Mouse (Mus musculus): ENCODE data around the gene Mybpc3. TPM values are rescaled to one million over a fixed set of nuclear protein-coding genes. Genes with fewer than 3 reads are reported as not detected.

Mybpc3 gene
- total RNA-seq, 1 experiment from 2014 or later: 0.09 TPM

DNA sequence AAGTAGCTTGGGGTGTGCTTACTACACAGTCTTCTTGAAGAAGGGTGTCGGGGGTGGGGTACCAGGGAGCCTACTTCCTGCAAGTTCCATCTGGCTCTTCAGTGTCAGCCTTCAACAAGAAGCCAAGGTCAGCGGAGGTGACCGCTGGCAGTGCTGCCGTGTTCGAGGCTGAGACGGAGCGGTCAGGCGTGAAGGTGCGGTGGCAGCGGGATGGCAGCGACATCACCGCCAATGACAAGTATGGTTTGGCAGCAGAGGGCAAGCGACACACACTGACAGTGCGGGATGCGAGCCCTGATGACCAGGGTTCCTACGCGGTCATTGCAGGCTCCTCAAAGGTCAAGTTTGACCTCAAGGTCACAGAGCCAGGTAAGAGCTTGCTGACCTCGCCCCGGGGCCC is 1.1 kb downstream of the Mybpc3 start:
- no peak for ATAC-seq (replicated peaks; ENCODE audit: low read depth, poor library complexity, severe bottlenecking)

DNA sequence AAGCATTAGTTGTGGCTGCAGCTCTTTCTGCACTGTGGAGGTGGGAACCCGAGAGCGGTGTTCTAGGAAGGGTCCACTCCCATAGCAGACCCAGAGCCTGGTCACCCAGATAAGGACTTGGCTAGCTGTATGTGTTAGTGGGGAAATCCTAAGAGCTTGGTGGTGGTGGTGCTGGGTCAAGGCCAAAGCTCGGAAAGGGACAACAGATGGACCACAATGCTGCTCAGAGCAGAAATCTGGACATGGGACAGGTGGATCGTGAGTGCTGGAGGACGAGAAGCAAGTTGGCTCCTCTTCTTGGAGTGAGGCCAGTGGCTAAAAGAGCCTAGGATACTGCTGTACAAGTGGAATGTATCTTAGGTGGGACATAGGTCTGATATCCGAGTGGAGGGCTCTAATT is 1.6 kb downstream of the Mybpc3 start:
- no peak for ATAC-seq (replicated peaks; ENCODE audit: low read depth, poor library complexity, severe bottlenecking)

DNA sequence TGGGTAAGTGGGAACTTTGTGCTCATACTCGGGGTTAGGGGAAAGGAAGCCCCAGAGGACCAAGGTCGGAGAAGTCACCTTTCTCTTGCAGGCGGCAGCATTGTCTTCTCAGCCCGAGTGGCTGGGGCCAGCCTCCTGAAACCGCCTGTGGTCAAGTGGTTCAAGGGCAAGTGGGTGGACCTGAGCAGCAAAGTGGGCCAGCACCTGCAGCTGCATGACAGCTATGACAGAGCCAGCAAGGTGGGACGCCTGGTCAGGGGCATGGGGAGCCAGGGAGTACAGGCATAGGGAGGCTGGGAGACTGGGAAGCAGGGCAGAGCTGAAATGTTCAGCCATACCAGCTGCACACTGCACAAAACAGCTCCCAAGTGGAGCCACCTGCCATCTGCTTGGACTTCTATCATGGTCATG is 2.3 kb downstream of the Mybpc3 start:
- no peak for ATAC-seq (replicated peaks; ENCODE audit: low read depth, poor library complexity, severe bottlenecking)

DNA sequence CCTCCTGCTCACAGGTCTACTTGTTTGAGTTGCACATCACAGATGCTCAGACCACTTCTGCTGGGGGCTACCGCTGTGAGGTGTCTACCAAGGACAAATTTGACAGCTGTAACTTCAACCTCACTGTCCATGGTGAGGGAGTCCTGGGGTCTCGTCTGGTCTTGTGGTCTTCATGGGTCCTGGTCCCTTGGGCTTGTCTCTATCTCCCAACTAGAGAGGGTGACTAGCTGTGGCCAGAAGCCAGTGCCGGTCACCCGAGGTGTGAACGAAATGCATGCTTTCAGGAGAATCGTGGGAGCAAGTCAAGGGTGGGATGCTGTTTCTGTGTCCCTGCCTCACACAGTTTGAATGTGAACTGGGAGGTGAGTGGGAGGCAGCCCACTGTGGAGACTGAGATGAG is 3.1 kb downstream of the Mybpc3 start:
- no peak for ATAC-seq (replicated peaks; ENCODE audit: low read depth, poor library complexity, severe bottlenecking)

DNA sequence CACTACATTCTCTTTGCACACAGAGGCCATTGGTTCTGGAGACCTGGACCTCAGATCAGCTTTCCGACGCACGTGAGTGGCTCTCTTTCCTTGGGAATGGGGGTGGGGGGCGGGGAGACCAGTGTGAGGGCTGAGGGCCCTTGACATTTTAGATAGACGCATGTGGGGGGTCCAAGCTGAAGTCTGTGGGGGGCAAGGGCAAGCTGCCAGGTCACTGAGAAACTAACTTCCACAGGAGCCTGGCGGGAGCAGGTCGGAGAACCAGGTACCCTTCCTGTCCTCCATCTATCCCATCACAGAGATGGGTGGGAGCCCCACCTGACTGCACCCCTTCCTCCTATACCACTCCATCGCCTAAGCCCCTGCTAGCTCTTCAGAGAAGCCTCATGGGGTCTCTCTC is 3.6 kb downstream of the Mybpc3 start:
- ATAC-seq (replicated peaks; ENCODE audit: low read depth, poor library complexity, severe bottlenecking): no peak

DNA sequence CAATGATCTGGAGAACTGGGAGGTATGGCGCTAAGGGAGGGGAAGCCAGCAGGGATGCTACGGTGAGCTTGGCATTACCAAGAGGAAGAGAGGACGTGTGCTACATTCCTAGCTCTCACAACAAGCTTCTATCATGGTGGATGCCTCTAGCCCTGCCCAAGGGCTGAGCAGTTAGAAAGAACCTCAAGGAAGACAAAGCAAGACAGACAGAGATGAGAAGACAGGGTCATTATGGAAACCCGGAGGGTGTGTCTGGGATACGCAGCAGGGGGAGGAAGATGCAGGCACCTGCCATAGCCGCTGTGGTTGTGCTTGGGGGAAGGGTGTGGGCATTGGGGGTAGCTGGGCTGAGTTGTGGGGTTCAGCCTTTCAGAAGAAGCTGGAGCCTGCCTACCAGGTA is 5.6 kb downstream of the Mybpc3 start:
- no peak for ATAC-seq (replicated peaks; ENCODE audit: low read depth, poor library complexity, severe bottlenecking)

DNA sequence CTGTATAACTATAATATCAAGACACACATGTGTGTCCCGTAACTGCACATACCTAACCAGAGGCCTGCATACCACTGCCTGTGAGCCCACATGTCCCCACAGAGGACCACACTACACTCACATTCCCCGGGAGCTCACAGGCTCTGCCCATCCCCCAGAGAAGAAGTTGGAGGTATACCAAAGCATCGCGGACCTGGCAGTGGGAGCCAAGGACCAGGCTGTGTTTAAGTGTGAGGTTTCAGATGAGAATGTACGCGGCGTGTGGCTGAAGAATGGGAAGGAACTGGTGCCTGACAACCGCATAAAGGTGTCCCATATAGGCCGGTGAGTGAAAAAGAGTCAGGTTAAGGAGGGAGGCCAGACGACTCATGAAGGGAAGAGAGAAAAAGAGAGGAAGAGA is 7.2 kb downstream of the Mybpc3 start:
- no peak for ATAC-seq (replicated peaks; ENCODE audit: low read depth, poor library complexity, severe bottlenecking)

DNA sequence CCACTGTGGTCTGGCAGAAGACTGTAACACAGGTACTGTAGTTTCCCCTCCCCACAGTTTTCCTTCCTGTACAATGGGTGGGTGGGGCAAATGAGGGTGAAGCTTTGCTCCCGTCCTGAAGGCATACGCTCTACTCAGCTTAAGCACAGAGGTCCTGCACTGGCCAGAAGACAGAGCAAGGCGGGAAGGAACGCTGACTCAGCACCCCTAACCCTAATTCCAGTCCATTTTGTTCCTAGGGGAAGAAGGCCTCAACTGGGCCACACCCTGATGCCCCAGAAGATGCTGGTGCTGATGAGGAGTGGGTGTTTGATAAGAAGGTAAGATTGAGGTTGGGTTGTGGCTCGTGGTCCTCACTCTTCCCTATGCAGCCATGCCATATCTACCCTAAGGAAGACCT is 10.8 kb downstream of the Mybpc3 start:
- no peak for ATAC-seq (replicated peaks; ENCODE audit: low read depth, poor library complexity, severe bottlenecking)

DNA sequence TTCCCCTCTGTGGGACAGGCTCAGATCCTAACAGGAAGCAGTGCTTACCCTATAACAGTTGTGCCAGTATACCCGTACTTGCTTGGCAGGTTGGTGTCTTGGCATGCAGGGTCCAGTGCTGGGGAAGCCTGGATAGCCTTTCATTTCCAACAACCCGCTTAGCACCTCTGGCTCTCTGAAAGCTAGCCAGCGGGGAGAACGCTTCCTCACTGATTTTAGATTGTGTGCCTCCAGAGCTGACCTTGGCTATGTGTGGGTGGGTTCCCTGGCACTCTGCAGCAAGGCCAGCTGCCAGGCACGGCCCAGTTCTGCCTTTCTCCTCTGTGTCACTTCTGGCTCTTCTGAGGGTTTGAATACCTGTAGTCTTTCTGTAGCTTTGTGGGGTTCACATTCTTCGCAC is 12.2 kb downstream of the Mybpc3 start:
- no peak for ATAC-seq (replicated peaks; ENCODE audit: low read depth, poor library complexity, severe bottlenecking)

DNA sequence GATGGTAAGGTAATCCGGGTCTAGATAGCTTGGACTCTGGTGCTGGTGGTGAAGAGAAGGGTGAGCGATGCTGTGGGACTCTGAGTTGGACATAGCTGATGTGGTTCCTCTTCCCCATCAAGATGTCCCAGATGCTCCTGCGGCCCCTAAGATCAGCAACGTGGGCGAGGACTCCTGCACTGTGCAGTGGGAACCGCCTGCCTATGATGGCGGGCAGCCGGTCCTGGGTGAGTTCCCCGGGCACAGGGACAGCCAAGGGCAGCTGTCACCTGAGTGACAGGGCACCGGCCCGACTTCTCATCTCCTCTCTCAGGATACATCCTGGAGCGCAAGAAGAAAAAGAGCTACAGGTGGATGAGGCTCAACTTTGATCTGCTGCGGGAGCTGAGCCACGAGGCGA is 13.3 kb downstream of the Mybpc3 start:
- ATAC-seq (replicated peaks; ENCODE audit: low read depth, poor library complexity, severe bottlenecking): no peak

DNA sequence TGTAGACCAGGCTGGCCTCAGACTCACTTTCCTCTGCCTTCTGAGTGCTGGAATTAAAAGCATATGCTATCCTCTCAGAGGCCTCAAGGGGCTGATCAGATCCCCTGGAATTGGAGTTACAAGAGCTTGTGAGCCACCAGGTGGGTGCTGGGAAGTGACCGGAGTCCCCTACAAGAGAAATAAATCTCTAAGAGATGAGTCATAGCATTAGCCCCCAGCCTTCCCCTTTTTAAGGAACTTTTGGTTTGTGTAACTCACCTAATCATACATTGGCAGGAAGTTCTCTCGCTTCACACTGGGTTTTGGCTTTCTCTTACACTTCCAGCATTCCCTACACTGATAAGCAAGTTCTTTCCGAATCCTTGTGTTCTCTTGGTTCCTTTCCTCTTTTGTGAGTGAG is 14.1 kb downstream of the Mybpc3 start:
- ATAC-seq (replicated peaks; ENCODE audit: low read depth, poor library complexity, severe bottlenecking): peak; percentile 37

DNA sequence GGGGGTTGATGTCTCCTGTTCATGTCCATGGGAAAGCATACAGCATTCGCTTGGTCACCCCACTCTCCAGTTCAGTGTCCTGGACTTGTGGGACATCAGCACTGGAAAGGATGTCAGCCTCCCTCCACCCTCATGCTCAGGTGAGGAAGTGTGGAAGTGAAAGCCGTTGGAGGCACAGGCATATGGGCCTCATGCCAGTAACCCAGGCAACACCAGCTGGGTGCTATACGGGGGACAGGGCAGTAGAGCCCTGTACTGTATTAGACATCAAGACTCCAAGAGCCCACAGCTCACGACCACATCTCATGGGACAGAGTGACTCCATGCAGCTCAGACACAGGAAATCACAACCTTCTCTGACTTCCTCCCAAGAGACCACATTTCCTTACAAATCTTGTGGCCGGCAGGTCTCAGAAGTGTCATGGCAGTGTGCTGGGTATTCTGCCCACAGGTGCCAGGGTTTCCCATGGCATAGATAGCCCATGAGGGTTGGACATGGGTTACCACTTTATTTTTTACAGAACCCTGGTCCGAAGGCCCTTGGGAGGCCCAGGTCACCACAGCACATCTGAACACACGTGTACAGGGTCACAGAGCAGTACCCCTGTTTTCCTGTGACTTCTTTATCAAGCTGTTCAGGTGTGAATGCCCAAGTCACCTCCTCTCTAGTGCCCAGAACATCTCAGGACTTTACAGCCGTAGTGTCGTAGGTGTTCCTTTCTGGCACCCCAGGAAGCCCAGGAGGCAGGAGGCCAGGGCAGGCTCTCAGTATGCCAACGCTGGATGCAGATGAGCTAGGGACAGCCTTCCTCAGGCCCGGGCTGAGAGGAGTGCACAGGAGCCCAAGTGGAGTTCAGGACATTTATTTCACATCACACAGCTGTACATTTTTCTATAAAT is 18.8 kb downstream of the Mybpc3 start:
- ATAC-seq (replicated peaks; ENCODE audit: low read depth, poor library complexity, severe bottlenecking): peak; percentile 48

DNA sequence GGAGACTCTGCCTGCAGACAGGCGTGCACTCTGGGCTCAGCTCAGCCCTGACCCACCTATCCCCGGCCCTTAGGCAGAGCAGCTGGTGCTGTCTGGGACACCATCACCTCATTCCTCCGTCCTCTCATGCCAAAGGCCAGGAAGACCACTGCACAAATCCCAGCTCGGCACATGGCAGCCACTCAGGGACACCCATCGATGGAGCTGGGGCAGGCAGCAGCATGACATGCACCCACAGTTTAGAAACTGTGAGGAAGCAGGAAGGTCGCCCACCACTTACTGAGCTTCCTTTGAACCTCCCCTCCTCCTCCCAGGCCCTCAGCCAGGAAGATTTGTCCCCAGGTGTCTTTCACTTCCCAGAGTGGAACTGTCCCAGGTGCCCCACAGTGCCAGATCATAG is 19.5 kb downstream of the Mybpc3 start:
- no peak for ATAC-seq (replicated peaks; ENCODE audit: low read depth, poor library complexity, severe bottlenecking)

DNA sequence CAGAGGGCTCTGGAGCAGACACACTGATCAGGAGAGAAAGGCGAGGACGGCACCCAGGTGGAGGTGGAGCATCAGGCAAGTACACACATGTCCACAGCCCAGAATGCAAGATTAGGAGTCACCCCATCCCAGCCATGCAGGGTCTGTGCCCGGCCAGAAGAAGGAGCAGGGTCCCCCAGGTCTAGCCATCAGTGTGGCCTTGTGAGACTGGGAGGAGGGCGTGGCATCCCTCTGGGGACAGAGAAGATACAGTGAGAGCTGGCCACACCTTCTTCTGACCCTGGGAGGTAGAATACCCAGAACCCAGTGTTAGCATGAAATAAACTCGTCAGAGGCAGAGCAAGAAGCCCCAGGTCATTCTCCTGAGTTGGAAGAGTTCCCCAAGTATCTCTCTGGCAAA is 21.4 kb downstream of the Mybpc3 start:
- ATAC-seq (replicated peaks; ENCODE audit: low read depth, poor library complexity, severe bottlenecking): no peak

DNA sequence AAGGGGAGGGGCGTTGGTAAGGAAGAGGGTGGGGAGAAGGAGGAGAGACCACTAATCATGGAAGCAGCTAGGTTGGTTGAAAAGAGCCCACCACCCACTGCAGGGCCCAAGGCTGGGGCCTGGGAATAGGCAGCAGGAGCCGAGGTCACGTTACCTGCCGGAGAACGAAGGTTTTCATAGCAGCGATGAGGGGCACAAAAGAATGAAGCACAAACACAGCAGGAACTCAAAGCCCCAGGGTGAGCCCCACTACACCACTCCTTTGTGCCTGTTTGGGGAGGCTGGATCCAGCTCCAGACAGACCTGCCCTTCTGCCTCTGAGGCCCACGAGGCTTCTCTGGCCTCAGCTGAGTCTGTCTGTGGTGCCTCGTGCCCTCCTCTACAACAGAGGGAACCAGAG is 21.8 kb downstream of the Mybpc3 start:
- no peak for ATAC-seq (replicated peaks; ENCODE audit: low read depth, poor library complexity, severe bottlenecking)

DNA sequence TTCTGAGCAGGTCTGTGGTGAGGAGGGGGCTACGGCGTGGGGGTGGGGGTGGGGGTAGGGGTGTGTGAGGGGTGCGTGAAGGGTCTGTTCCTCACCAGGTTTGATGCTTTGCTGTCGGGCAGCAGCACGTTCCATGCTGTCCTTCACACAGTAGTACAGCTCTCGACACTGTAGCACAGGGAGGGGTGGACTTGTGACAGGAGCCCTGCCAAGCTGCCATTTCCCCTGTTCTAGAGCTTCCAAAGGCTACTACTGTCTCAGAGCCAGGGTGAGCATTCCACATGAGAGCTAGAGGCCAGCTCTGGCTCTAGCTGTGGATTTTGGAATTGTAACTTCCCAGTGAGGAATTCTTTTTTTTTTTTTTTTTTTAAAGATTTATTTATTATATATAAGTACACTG is 25.0 kb downstream of the Mybpc3 start:
- no peak for ATAC-seq (replicated peaks; ENCODE audit: low read depth, poor library complexity, severe bottlenecking)

DNA sequence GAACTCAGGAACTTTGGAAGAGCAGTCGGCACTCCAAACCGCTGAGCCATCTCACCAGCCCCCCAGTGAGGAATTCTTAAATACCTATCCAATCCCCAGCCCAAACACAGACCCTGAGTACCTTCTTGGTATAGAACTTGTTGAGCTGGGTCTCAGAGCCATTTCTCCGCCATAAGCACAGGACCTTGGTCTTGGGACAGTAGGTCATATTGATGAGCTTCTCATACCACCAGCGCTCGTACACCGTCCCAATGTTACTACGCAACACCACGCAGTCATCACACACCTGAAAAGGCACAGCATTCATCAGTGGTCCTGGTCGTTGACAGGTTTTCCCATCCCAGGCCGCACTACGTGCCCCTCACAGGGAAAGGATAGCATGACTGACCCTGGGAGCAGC is 25.5 kb downstream of the Mybpc3 start:
- ATAC-seq (replicated peaks; ENCODE audit: low read depth, poor library complexity, severe bottlenecking): no peak

DNA sequence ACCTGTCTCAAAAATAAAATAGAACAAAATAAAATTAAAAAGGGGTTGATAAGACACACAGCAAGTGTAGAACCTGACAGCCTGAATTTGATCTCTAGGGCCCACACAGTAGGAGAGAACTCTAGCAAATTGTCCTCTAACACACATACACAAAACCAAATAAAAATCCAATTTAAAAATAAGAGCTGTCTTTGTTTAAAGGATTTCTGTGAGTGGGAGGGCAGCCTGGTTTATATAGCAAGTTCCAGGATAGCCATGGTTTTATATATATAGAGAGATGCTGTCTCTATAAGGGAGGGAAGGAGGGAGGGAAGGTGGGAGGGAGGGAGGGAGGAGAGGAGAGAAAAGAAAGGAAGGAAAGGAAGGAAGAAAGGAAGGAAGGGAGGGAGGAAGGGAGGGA is 30.2 kb downstream of the Mybpc3 start:
- ATAC-seq (replicated peaks; ENCODE audit: low read depth, poor library complexity, severe bottlenecking): no peak

DNA sequence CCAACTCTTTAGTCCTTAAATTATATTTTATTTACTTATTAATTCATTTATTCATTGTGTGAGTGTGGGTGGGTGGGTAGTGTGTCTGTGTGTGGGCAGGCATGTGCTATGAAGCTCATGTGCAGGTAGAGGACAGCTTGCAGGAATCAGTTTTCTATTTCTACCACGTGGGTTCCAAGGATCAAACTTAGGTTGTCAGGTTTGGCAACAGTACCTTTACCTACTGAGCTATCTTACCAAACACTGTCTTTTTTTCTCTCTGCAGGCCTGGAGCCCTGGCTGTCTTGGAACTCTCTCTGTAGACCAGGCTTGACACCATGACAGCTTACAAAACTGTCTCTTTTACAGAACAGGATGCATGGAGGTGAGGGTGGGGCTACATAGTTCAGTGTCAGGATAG is 33.4 kb downstream of the Mybpc3 start:
- ATAC-seq (replicated peaks; ENCODE audit: low read depth, poor library complexity, severe bottlenecking): no peak

DNA sequence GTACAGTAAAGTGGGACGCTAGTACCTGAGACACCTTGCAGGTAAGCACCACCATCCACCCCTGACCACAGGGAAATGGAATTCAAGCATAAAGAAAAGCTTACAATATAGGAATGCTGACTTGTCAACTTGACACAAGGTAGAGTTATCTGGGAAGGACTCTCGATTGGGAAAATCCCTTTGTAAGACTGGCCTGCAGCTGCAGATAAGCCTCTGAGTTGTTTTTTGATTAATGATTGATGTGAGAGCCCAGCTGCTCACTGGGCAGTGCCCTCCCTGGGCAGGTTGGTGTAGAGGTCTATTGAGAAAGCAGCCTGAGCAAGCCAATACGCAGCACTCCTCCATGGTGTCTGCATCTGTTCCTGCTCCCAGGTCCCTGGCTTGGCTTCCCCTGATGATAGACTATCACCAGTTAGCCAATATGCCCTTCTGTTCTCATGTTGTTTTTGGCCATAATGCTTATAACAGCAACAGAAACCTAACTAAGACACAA is 35.0 kb downstream of the Mybpc3 start:
- no peak for ATAC-seq (replicated peaks; ENCODE audit: low read depth, poor library complexity, severe bottlenecking)

DNA sequence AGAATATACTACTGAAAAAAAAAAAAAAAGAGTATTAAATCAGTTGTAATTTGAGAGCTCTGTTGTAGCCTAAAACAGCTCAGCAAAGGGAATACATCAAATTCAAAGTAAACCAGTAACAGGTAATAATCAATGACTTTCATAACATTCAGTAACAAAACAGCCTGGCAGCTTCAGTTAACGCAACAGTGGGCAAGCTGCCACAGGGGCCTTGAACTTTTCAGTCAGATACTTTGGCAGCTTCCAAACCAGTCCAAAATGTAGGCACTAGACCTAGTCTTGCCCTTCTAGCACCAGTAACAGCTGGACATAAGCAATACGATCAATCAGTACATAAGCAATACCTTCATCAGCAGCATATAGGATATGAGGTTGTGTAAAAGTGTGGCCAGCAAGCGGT is 36.1 kb downstream of the Mybpc3 start:
- ATAC-seq (replicated peaks; ENCODE audit: low read depth, poor library complexity, severe bottlenecking): no peak

Measured in common myeloid progenitor, adult 5-6 weeks (primary cell).